11 mouse cellular contexts compared by ENCODE assay signal in genomic region chr1:190190231-190190965, GRCm38 (mm10). TPM values are rescaled to one million over a fixed set of nuclear protein-coding genes. Genes with fewer than 3 reads are reported as not detected.
DNase-seq lines count a peak whose midpoint lies in the region; ATAC-seq lines count a peak whose summit lies in the region.
"Had no signal": no experiment of that assay in that cellular context is flagged by ENCODE, and none has a peak within 500 bp of the region (broad histone marks: within the 10 kb centered on the region; RNA-seq: fewer than 3 reads in every experiment).

No protein-coding gene starts in this region.

- no peak overlapping the region for H3K4me2 ChIP-seq in heart, embryonic 14.5 days (ENCODE audit: low read length)
- H3K4me2 ChIP-seq in forebrain, embryonic 14.5 days (ENCODE audit: low read length) = no peak overlapping the region; the same call in 1 of the 2 replicates
- no peak overlapping the region for H3K4me2 ChIP-seq in neural tube, embryonic 13.5 days
- H3K4me2 ChIP-seq: hindbrain, embryonic 15.5 days had no signal

- H3K4me3 ChIP-seq in heart, embryonic 14.5 days (ENCODE audit: control insufficient read depth in 1 of 2, insufficient read depth in 1 of 2, low read depth in 1 of 2, low read length in 2 of 2) = no peak overlapping the region
- H3K4me3 ChIP-seq in forebrain, embryonic 14.5 days (ENCODE audit: low read depth, low read length) = no peak overlapping the region
- H3K4me3 ChIP-seq in neural tube, embryonic 13.5 days = no peak overlapping the region
- H3K4me3 ChIP-seq: hindbrain, embryonic 15.5 days had no signal

- no peak for ATAC-seq in heart, embryonic 14.5 days (ENCODE audit: insufficient number of reproducible peaks, insufficient read depth, low FRiP score, low read depth)
- peak; percentile 88 for ATAC-seq in forebrain, embryonic 14.5 days
- ATAC-seq in neural tube, embryonic 13.5 days (ENCODE audit: low read depth) = peak; percentile 88
- ATAC-seq: CD4-positive, CD25-positive, alpha-beta regulatory T cell, adult 4 months had no signal

- H3K27ac ChIP-seq in heart, embryonic 14.5 days (replicated peaks in 1 of 2; ENCODE audit: control insufficient read depth in 1 of 2, insufficient read depth in 1 of 2, low read depth in 2 of 2, low read length in 2 of 2) = peak overlapping the region; percentile 49 to 68; a peak in 2 of 4 replicates
- no peak overlapping the region; the same call in 1 of the 2 replicates for H3K27ac ChIP-seq in forebrain, embryonic 14.5 days (ENCODE audit: low read depth, low read length)
- peak overlapping the region; percentile 71 for H3K27ac ChIP-seq in neural tube, embryonic 13.5 days (replicated peaks)
- H3K27ac ChIP-seq: hindbrain, embryonic 15.5 days had no signal

- H3K36me3 ChIP-seq in heart, embryonic 14.5 days (ENCODE audit: control insufficient read depth, insufficient read depth, low read length) = no peaks in the 10 kb centered on the region
- no peaks in the 10 kb centered on the region for H3K36me3 ChIP-seq in forebrain, embryonic 14.5 days (ENCODE audit: control insufficient read depth, insufficient read depth, low read length)
- H3K36me3 ChIP-seq in neural tube, embryonic 13.5 days = no peaks in the 10 kb centered on the region
- H3K36me3 ChIP-seq: hindbrain, embryonic 15.5 days had no signal

- no peak overlapping the region for H3K9ac ChIP-seq in heart, embryonic 14.5 days (ENCODE audit: low read length)
- H3K9ac ChIP-seq in forebrain, embryonic 14.5 days (ENCODE audit: low read length) = no peak overlapping the region
- no peak overlapping the region for H3K9ac ChIP-seq in neural tube, embryonic 13.5 days
- H3K9ac ChIP-seq: hindbrain, embryonic 15.5 days had no signal

- no peaks in the 10 kb centered on the region for H3K27me3 ChIP-seq in heart, embryonic 14.5 days (ENCODE audit: control insufficient read depth, insufficient read depth, low read length)
- 0 out of 2 replicates have a peak, but pooled peaks cover 9% of the 10 kb centered on the region for H3K27me3 ChIP-seq in forebrain, embryonic 14.5 days (replicated peaks; ENCODE audit: control insufficient read depth, insufficient read depth, low read length)
- peaks cover 12% of the 10 kb centered on the region for H3K27me3 ChIP-seq in neural tube, embryonic 13.5 days

- WGBS in heart, embryonic 14.5 days = 35% methylated on average over 10 of the region's 10 CpGs
- 4% methylated on average over 10 of the region's 10 CpGs for WGBS in forebrain, embryonic 14.5 days
- 6% methylated on average over 10 of the region's 10 CpGs for WGBS in neural tube, embryonic 13.5 days

- H3K9me3 ChIP-seq in heart, embryonic 14.5 days (ENCODE audit: control insufficient read depth, low read length) = no peaks in the 10 kb centered on the region
- H3K9me3 ChIP-seq in forebrain, embryonic 14.5 days (replicated peaks; ENCODE audit: control insufficient read depth, low read length) = no peaks in the 10 kb centered on the region
- H3K9me3 ChIP-seq in neural tube, embryonic 13.5 days = no peaks in the 10 kb centered on the region
- H3K9me3 ChIP-seq: hindbrain, embryonic 15.5 days had no signal

- no peak for DNase-seq in heart, adult 9 months (ENCODE audit: low spot score in 2 of 2)
- peak; percentile 6 for DNase-seq in lung, postnatal 10 days
- DNase-seq in lung, postnatal 36 days = no peak
- peak; percentile 93 for DNase-seq in forebrain, embryonic 14.5 days (ENCODE audit: low spot score)
- DNase-seq in right cerebral cortex, postnatal 36 days (ENCODE audit: low spot score in 2 of 2) = no peak
- no peak for DNase-seq in layer of hippocampus, postnatal 36 days

- H3K4me1 ChIP-seq in heart, embryonic 14.5 days (ENCODE audit: control insufficient read depth in 2 of 2, insufficient read depth in 2 of 2, low read length in 2 of 2) = peaks cover 6 to 26% of the 10 kb centered on the region in 2 experiments
- peaks cover 13% of the 10 kb centered on the region for H3K4me1 ChIP-seq in forebrain, embryonic 14.5 days (ENCODE audit: control insufficient read depth, insufficient read depth, low read length)
- H3K4me1 ChIP-seq in neural tube, embryonic 13.5 days (replicated peaks) = peaks cover 33% of the 10 kb centered on the region

RNA-seq across cellular contexts. Expression of gene Prox1, which starts 19.9 kb away (rescaled TPM):
- 21.0 and 21.7 TPM in 2 replicates for polyA plus RNA-seq in heart, embryonic 14.5 days (2014; fragmentation: Nextera tagmentation; extraction: Ambion mirVana)
- 10.2 and 12.8 TPM in 2 replicates for polyA plus RNA-seq in forebrain, embryonic 14.5 days (2014; fragmentation: Nextera tagmentation; extraction: Ambion mirVana)
- polyA plus RNA-seq in neural tube, embryonic 13.5 days (2015; fragmentation: Nextera tagmentation; extraction: Ambion mirVana) = 12.4 and 15.0 TPM in 2 replicates
- 100 to 1,000 TPM in 1 of 2 experiments, 10 to 100 TPM in 1; 94.4 to 114 TPM for total RNA-seq in layer of hippocampus, postnatal 36 days (2021)
- total RNA-seq: neutrophil, adult 5-6 weeks had no signal

Comparison
In these comparisons a context has a peak if more than half of its experiments do, and no peak if none do; other contexts are left out.
1. DNase-seq: peak in lung, postnatal 10 days (single experiment) and forebrain, embryonic 14.5 days (single experiment); none in heart, adult 9 months (0 of 2), lung, postnatal 36 days (single experiment), right cerebral cortex, postnatal 36 days (0 of 2) and layer of hippocampus, postnatal 36 days (0 of 2).